ENCODE assay signal across 19 mouse cellular contexts in genomic region chr12:105555172-105555571, GRCm38 (mm10). TPM values are rescaled to one million over a fixed set of nuclear protein-coding genes. Genes with fewer than 3 reads are reported as not detected.
DNase-seq lines count a peak whose midpoint lies in the region; ATAC-seq and TF ChIP-seq lines count a peak whose summit lies in the region.
"Had no signal": no experiment of that assay in that cellular context is flagged by ENCODE, and none has a peak within 500 bp of the region (broad histone marks: within the 10 kb centered on the region; RNA-seq: fewer than 3 reads in every experiment).

No protein-coding gene starts in this region.

- peak; percentile 42; the same call in 1 of the 2 replicates for ATAC-seq in heart, embryonic 12.5 days (ENCODE audit: insufficient number of reproducible peaks, low FRiP score)
- peak; percentile 60 for ATAC-seq in kidney, postnatal 0 days (replicated peaks; ENCODE audit: low FRiP score, low read depth)
- ATAC-seq: intestine, embryonic 15.5 days; liver, postnatal 0 days; midbrain, embryonic 15.5 days had no signal

- peak overlapping the region; percentile 83 for H3K27ac ChIP-seq in heart, embryonic 12.5 days (ENCODE audit: poor library complexity, severe bottlenecking)
- peak overlapping the region; percentile 47 for H3K27ac ChIP-seq in kidney, postnatal 0 days
- H3K27ac ChIP-seq: forebrain, embryonic 10.5 days; hindbrain, embryonic 13.5 days; intestine, embryonic 15.5 days; midbrain, embryonic 15.5 days had no signal

- no peaks in the 10 kb centered on the region for H3K36me3 ChIP-seq in heart, embryonic 12.5 days
- no peaks in the 10 kb centered on the region for H3K36me3 ChIP-seq in kidney, postnatal 0 days (ENCODE audit: insufficient read depth, low read length)
- H3K36me3 ChIP-seq: forebrain, embryonic 10.5 days; hindbrain, embryonic 13.5 days; intestine, embryonic 15.5 days; midbrain, embryonic 15.5 days had no signal

- TF ChIP-seq CTCF in kidney, postnatal 0 days (IDR thresholded peaks at IDR 0.05; ENCODE audit: low read depth) = no peak

- peaks cover 53% of the 10 kb centered on the region for H3K4me1 ChIP-seq in heart, embryonic 12.5 days (replicated peaks)
- peaks cover 16% of the 10 kb centered on the region for H3K4me1 ChIP-seq in kidney, postnatal 0 days (replicated peaks; ENCODE audit: insufficient read depth, low read length)
- H3K4me1 ChIP-seq: midbrain, embryonic 15.5 days had no signal

- no peak overlapping the region for H3K9ac ChIP-seq in heart, embryonic 12.5 days
- no peak overlapping the region for H3K9ac ChIP-seq in kidney, postnatal 0 days (ENCODE audit: low read depth, low read length)
- H3K9ac ChIP-seq: hindbrain, embryonic 13.5 days; intestine, embryonic 15.5 days; liver, postnatal 0 days; midbrain, embryonic 15.5 days had no signal

- 0 out of 2 replicates have a peak overlapping the region, but pooled peaks have one; percentile 1 for H3K4me2 ChIP-seq in heart, embryonic 12.5 days
- H3K4me2 ChIP-seq in kidney, postnatal 0 days (ENCODE audit: low read length) = no peak overlapping the region
- H3K4me2 ChIP-seq: hindbrain, embryonic 13.5 days; intestine, embryonic 15.5 days; midbrain, embryonic 15.5 days had no signal

- no peak overlapping the region for H3K4me3 ChIP-seq in heart, embryonic 12.5 days
- no peak overlapping the region for H3K4me3 ChIP-seq in kidney, postnatal 0 days (replicated peaks; ENCODE audit: low read depth, low read length)
- H3K4me3 ChIP-seq: forebrain, embryonic 10.5 days; hindbrain, embryonic 13.5 days; intestine, embryonic 15.5 days; midbrain, embryonic 15.5 days had no signal

- H3K27me3 ChIP-seq in heart, embryonic 12.5 days (replicated peaks) = 0 out of 2 replicates have a peak, but pooled peaks cover 4% of the 10 kb centered on the region
- H3K27me3 ChIP-seq in kidney, postnatal 0 days (ENCODE audit: insufficient read depth, low read length) = no peaks in the 10 kb centered on the region
- H3K27me3 ChIP-seq: hindbrain, embryonic 13.5 days; intestine, embryonic 15.5 days; midbrain, embryonic 15.5 days had no signal

- DNase-seq in heart, postnatal 4 days = no peak
- peak; percentile 18 for DNase-seq in ES-CJ7 (ENCODE audit: low read depth, low spot score)
- peak; percentile 27 for DNase-seq in forelimb bud, embryonic 11.5 days (ENCODE audit: low read depth, low spot score)
- no peak for DNase-seq in kidney, postnatal 0 days (ENCODE audit: low spot score)
- no peak for DNase-seq in layer of hippocampus, adult 11-12 months (ENCODE audit: low spot score)
- no peak for DNase-seq in right cerebral cortex, adult 18-20 months
- no peak for DNase-seq in left cerebral cortex, postnatal 4 days
- DNase-seq: adrenal gland, adult 2 months; cerebellum, adult 11-12 months; cerebellum, postnatal 36 days; liver, postnatal 0 days; right cerebral cortex, postnatal 25 days; thymus, postnatal 36 days had no signal

- WGBS in heart, embryonic 12.5 days = 38% methylated on average over 5 of the region's 5 CpGs
- 33% methylated on average over 5 of the region's 5 CpGs for WGBS in kidney, postnatal 0 days

- intact Hi-C loops in left cerebral cortex, postnatal 4 days (cut with DNase I) = no loop called here

- H3K9me3 ChIP-seq in heart, embryonic 12.5 days (replicated peaks) = no peaks in the 10 kb centered on the region
- H3K9me3 ChIP-seq in kidney, postnatal 0 days (replicated peaks; ENCODE audit: low read length) = no peaks in the 10 kb centered on the region
- H3K9me3 ChIP-seq: forebrain, embryonic 10.5 days; hindbrain, embryonic 13.5 days; intestine, embryonic 15.5 days; midbrain, embryonic 15.5 days had no signal

RNA-seq across cellular contexts. Expression of gene Bdkrb2, which starts 7.9 kb away (rescaled TPM):
- polyA plus RNA-seq in heart, embryonic 12.5 days (2016; fragmentation: Nextera tagmentation; extraction: Ambion mirVana) = 1.5 and 1.6 TPM in 2 replicates
- 1 to 10 TPM; 2.1 to 2.5 TPM for total RNA-seq in heart, postnatal 4 days (2021)
- 0.98 and 1.1 TPM in 2 replicates for polyA plus RNA-seq in kidney, postnatal 0 days (2015; fragmentation: Nextera tagmentation; extraction: Ambion mirVana)
- total RNA-seq in left cerebral cortex, postnatal 4 days (2021) = under 1 TPM; 0.42 to 0.58 TPM

RNA-seq across cellular contexts. Expression of gene Bdkrb1, which starts 47.7 kb away (rescaled TPM):
- polyA plus RNA-seq in heart, embryonic 12.5 days (2016; fragmentation: Nextera tagmentation; extraction: Ambion mirVana) = not detected in 2 replicates
- not detected for total RNA-seq in heart, postnatal 4 days (2021)
- 0.11 TPM in 1 of 2 replicates, not detected in the other for polyA plus RNA-seq in kidney, postnatal 0 days (2015; fragmentation: Nextera tagmentation; extraction: Ambion mirVana)
- not detected for total RNA-seq in left cerebral cortex, postnatal 4 days (2021)
- total RNA-seq: adrenal gland, adult 2 months had no signal
- polyA plus RNA-seq: forebrain, embryonic 10.5 days; frontal cortex, adult 2 months; liver, postnatal 0 days had no signal

Comparison
In these comparisons a context has a peak if more than half of its experiments do, and no peak if none do; other contexts are left out.
1. DNase-seq: peak in ES-CJ7 (single experiment) and forelimb bud, embryonic 11.5 days (single experiment); none in heart, postnatal 4 days (single experiment), kidney, postnatal 0 days (single experiment), layer of hippocampus, adult 11-12 months (single experiment), right cerebral cortex, adult 18-20 months (single experiment) and left cerebral cortex, postnatal 4 days (single experiment).